Comparison of ENCODE assay signal across 10 mouse cellular contexts in genomic region chr11:95833631-95834142, GRCm38 (mm10). TPM values are rescaled to one million over a fixed set of nuclear protein-coding genes. Genes with fewer than 3 reads are reported as not detected.
DNase-seq lines count a peak whose midpoint lies in the region; ATAC-seq and TF ChIP-seq lines count a peak whose summit lies in the region.
"Had no signal": no experiment of that assay in that cellular context is flagged by ENCODE, and none has a peak within 500 bp of the region (broad histone marks: within the 10 kb centered on the region; RNA-seq: fewer than 3 reads in every experiment).

No protein-coding gene starts in this region.

- peak overlapping the region; percentile 25 for H3K4me2 ChIP-seq in forebrain, embryonic 13.5 days
- no peak overlapping the region for H3K4me2 ChIP-seq in forebrain, embryonic 14.5 days (ENCODE audit: low read length)
- H3K4me2 ChIP-seq in lung, embryonic 16.5 days (ENCODE audit: low read depth, low read length) = peak overlapping the region; percentile 40
- peak overlapping the region; percentile 19; the same call in 1 of the 2 replicates for H3K4me2 ChIP-seq in hindbrain, embryonic 12.5 days (replicated peaks)

- H3K4me1 ChIP-seq in forebrain, embryonic 13.5 days = peaks cover 33% of the 10 kb centered on the region
- peaks cover 7% of the 10 kb centered on the region for H3K4me1 ChIP-seq in forebrain, embryonic 14.5 days (ENCODE audit: control insufficient read depth, insufficient read depth, low read length)
- H3K4me1 ChIP-seq in lung, embryonic 16.5 days (replicated peaks; ENCODE audit: control insufficient read depth, insufficient read depth, low read length) = peaks cover 54% of the 10 kb centered on the region
- H3K4me1 ChIP-seq in hindbrain, embryonic 12.5 days = peaks cover 44% of the 10 kb centered on the region
- H3K4me1 ChIP-seq in small intestine, adult 2 months (ENCODE audit: control insufficient read depth, insufficient read depth, insufficient read length, low read length) = peaks cover 70% of the 10 kb centered on the region

- no peaks in the 10 kb centered on the region for H3K9me3 ChIP-seq in forebrain, embryonic 13.5 days (replicated peaks)
- no peaks in the 10 kb centered on the region for H3K9me3 ChIP-seq in forebrain, embryonic 14.5 days (replicated peaks; ENCODE audit: control insufficient read depth, low read length)
- H3K9me3 ChIP-seq in lung, embryonic 16.5 days (ENCODE audit: control insufficient read depth, low read length) = no peaks in the 10 kb centered on the region
- H3K9me3 ChIP-seq in hindbrain, embryonic 12.5 days (replicated peaks) = no peaks in the 10 kb centered on the region
- H3K9me3 ChIP-seq: limb, embryonic 12.5 days had no signal

- no peak overlapping the region for H3K9ac ChIP-seq in forebrain, embryonic 13.5 days
- no peak overlapping the region for H3K9ac ChIP-seq in forebrain, embryonic 14.5 days (ENCODE audit: low read length)
- 0 out of 2 replicates have a peak overlapping the region, but pooled peaks have one; percentile 29 for H3K9ac ChIP-seq in lung, embryonic 16.5 days (ENCODE audit: low read length)
- no peak overlapping the region; the same call in 1 of the 2 replicates for H3K9ac ChIP-seq in hindbrain, embryonic 12.5 days
- H3K9ac ChIP-seq: forebrain, postnatal 0 days; limb, embryonic 12.5 days had no signal

- no peak for TF ChIP-seq CTCF in small intestine, adult 2 months (IDR thresholded peaks at IDR 0.05; ENCODE audit: extremely low read depth, insufficient read length, insufficient replicate concordance, low read depth, low read length)

- no peak overlapping the region for H3K27ac ChIP-seq in forebrain, embryonic 13.5 days
- no peak overlapping the region for H3K27ac ChIP-seq in forebrain, embryonic 14.5 days (ENCODE audit: low read depth, low read length)
- H3K27ac ChIP-seq in lung, embryonic 16.5 days (ENCODE audit: low read length) = peak overlapping the region; percentile 32; the same call in 1 of the 2 replicates
- H3K27ac ChIP-seq in hindbrain, embryonic 12.5 days = no peak overlapping the region
- peak overlapping the region; percentile 79 for H3K27ac ChIP-seq in small intestine, adult 2 months (ENCODE audit: insufficient read depth, low read depth, low read length)
- H3K27ac ChIP-seq: limb, embryonic 12.5 days had no signal

- peaks cover 98% of the 10 kb centered on the region for H3K27me3 ChIP-seq in forebrain, embryonic 13.5 days
- peaks cover 73% of the 10 kb centered on the region for H3K27me3 ChIP-seq in forebrain, embryonic 14.5 days (replicated peaks; ENCODE audit: control insufficient read depth, insufficient read depth, low read length)
- peaks cover 58% of the 10 kb centered on the region for H3K27me3 ChIP-seq in lung, embryonic 16.5 days (ENCODE audit: control insufficient read depth, insufficient read depth, low read depth, low read length)
- H3K27me3 ChIP-seq in hindbrain, embryonic 12.5 days = peaks cover 86% of the 10 kb centered on the region
- H3K27me3 ChIP-seq in small intestine, adult 2 months (ENCODE audit: control insufficient read depth, insufficient read depth, low read length) = no peaks in the 10 kb centered on the region

- TF ChIP-seq POLR2A in small intestine, adult 2 months (IDR thresholded peaks at IDR 0.05; ENCODE audit: low read depth, low read length) = no peak

- H3K36me3 ChIP-seq in forebrain, embryonic 13.5 days (ENCODE audit: poor library complexity, severe bottlenecking) = no peaks in the 10 kb centered on the region
- no peaks in the 10 kb centered on the region for H3K36me3 ChIP-seq in forebrain, embryonic 14.5 days (ENCODE audit: control insufficient read depth, insufficient read depth, low read length)
- no peaks in the 10 kb centered on the region for H3K36me3 ChIP-seq in lung, embryonic 16.5 days (ENCODE audit: control insufficient read depth, insufficient read depth, low read length)
- H3K36me3 ChIP-seq in hindbrain, embryonic 12.5 days = no peaks in the 10 kb centered on the region
- 0 out of 2 replicates have a peak, but pooled peaks cover 11% of the 10 kb centered on the region for H3K36me3 ChIP-seq in small intestine, adult 2 months (ENCODE audit: control insufficient read depth, insufficient read depth, low read length)
- H3K36me3 ChIP-seq: limb, embryonic 12.5 days had no signal

- WGBS in forebrain, embryonic 13.5 days = 5% methylated on average over 18 of the region's 18 CpGs
- WGBS in forebrain, embryonic 14.5 days = 6% methylated on average over 18 of the region's 18 CpGs
- 11% methylated on average over 18 of the region's 18 CpGs for WGBS in lung, embryonic 16.5 days
- WGBS in hindbrain, embryonic 12.5 days = 10% methylated on average over 18 of the region's 18 CpGs
- 13% methylated on average over 18 of the region's 18 CpGs for WGBS in small intestine, adult 2 months

- peak overlapping the region; percentile 9; the same call in 1 of the 2 replicates for H3K4me3 ChIP-seq in forebrain, embryonic 13.5 days
- H3K4me3 ChIP-seq in forebrain, embryonic 14.5 days (ENCODE audit: low read depth, low read length) = no peak overlapping the region
- no peak overlapping the region for H3K4me3 ChIP-seq in lung, embryonic 16.5 days (ENCODE audit: low read length)
- no peak overlapping the region for H3K4me3 ChIP-seq in hindbrain, embryonic 12.5 days
- peak overlapping the region; percentile 54 for H3K4me3 ChIP-seq in small intestine, adult 2 months (ENCODE audit: low read depth, low read length)

- ATAC-seq in forebrain, embryonic 13.5 days = no peak
- no peak for ATAC-seq in forebrain, embryonic 14.5 days
- ATAC-seq in lung, embryonic 16.5 days (ENCODE audit: low read depth) = peak; percentile 9
- ATAC-seq in hindbrain, embryonic 12.5 days (ENCODE audit: low FRiP score) = no peak
- ATAC-seq: forebrain, postnatal 0 days had no signal

- DNase-seq in forebrain, embryonic 14.5 days (ENCODE audit: low spot score) = no peak
- DNase-seq in lung, postnatal 14 days = no peak
- no peak for DNase-seq in urinary bladder, postnatal 4 days (ENCODE audit: low spot score in 2 of 2)
- DNase-seq in adrenal gland, postnatal 10 days = no peak
- DNase-seq: forebrain, postnatal 0 days had no signal

RNA-seq across cellular contexts. Expression of gene Gngt2, which starts 3.3 kb away (rescaled TPM):
- polyA plus RNA-seq in forebrain, embryonic 13.5 days (2015; fragmentation: Nextera tagmentation; extraction: Ambion mirVana) = 1.4 and 2.8 TPM in 2 replicates
- 2.1 and 2.7 TPM in 2 replicates for polyA plus RNA-seq in forebrain, embryonic 14.5 days (2014; fragmentation: Nextera tagmentation; extraction: Ambion mirVana)
- polyA plus RNA-seq in lung, embryonic 16.5 days (2015; fragmentation: Nextera tagmentation; extraction: Ambion mirVana) = 21.7 and 28.2 TPM in 2 replicates
- 5.5 and 7.9 TPM in 2 replicates for polyA plus RNA-seq in hindbrain, embryonic 12.5 days (2016; fragmentation: Nextera tagmentation; extraction: Ambion mirVana)
- polyA plus RNA-seq in small intestine, adult 2 months (2012; rRNA removed) = 2.1 and 4.7 TPM in 2 replicates
- total RNA-seq in adrenal gland, postnatal 10 days (2021) = 10 to 100 TPM; 21.9 to 22.9 TPM

RNA-seq across cellular contexts. Expression of gene Abi3, which starts 8.6 kb away (rescaled TPM):
- 0.96 and 1.5 TPM in 2 replicates for polyA plus RNA-seq in forebrain, embryonic 13.5 days (2015; fragmentation: Nextera tagmentation; extraction: Ambion mirVana)
- polyA plus RNA-seq in forebrain, embryonic 14.5 days (2014; fragmentation: Nextera tagmentation; extraction: Ambion mirVana) = 0.50 and 1.1 TPM in 2 replicates
- polyA plus RNA-seq in lung, embryonic 16.5 days (2015; fragmentation: Nextera tagmentation; extraction: Ambion mirVana) = 16.0 and 18.1 TPM in 2 replicates
- polyA plus RNA-seq in hindbrain, embryonic 12.5 days (2016; fragmentation: Nextera tagmentation; extraction: Ambion mirVana) = 3.7 and 4.7 TPM in 2 replicates
- 34.0 and 73.5 TPM in 2 replicates for polyA plus RNA-seq in small intestine, adult 2 months (2012; rRNA removed)
- 10 to 100 TPM; 11.5 to 14.8 TPM for total RNA-seq in adrenal gland, postnatal 10 days (2021)

RNA-seq across cellular contexts. Expression of gene Phospho1, which starts 9.4 kb away (rescaled TPM):
- not detected in 2 replicates for polyA plus RNA-seq in forebrain, embryonic 13.5 days (2015; fragmentation: Nextera tagmentation; extraction: Ambion mirVana)
- not detected in 2 replicates for polyA plus RNA-seq in forebrain, embryonic 14.5 days (2014; fragmentation: Nextera tagmentation; extraction: Ambion mirVana)
- 0.47 and 1.7 TPM in 2 replicates for polyA plus RNA-seq in lung, embryonic 16.5 days (2015; fragmentation: Nextera tagmentation; extraction: Ambion mirVana)
- polyA plus RNA-seq in hindbrain, embryonic 12.5 days (2016; fragmentation: Nextera tagmentation; extraction: Ambion mirVana) = 0.43 TPM in 1 of 2 replicates, not detected in the other
- 236 and 278 TPM in 2 replicates for polyA plus RNA-seq in small intestine, adult 2 months (2012; rRNA removed)
- 100 to 1,000 TPM; 204 to 243 TPM for total RNA-seq in adrenal gland, postnatal 10 days (2021)
- polyA plus RNA-seq: forebrain, postnatal 0 days; limb, embryonic 12.5 days had no signal

Comparison
In these comparisons a context has a peak if more than half of its experiments do, and no peak if none do; other contexts are left out.
1. H3K4me3 ChIP-seq: peak in forebrain, embryonic 13.5 days (single experiment) and small intestine, adult 2 months (single experiment); none in forebrain, embryonic 14.5 days (single experiment), lung, embryonic 16.5 days (single experiment) and hindbrain, embryonic 12.5 days (single experiment).
2. H3K27ac ChIP-seq: peak in lung, embryonic 16.5 days (single experiment) and small intestine, adult 2 months (single experiment); none in forebrain, embryonic 13.5 days (single experiment), forebrain, embryonic 14.5 days (single experiment) and hindbrain, embryonic 12.5 days (single experiment).
3. RNA of gene Phospho1, which starts 9.4 kb away (polyA plus RNA-seq): 236 to 278 TPM in small intestine, adult 2 months; 0.47 to 1.7 TPM in lung, embryonic 16.5 days, 0.43 TPM in hindbrain, embryonic 12.5 days, not detected in forebrain, embryonic 14.5 days and not detected in forebrain, embryonic 13.5 days; every median in the first group is over 10 times any median in the second.